Mouse (Mus musculus) naive thymus-derived CD4-positive, alpha-beta T cell, adult 5 months (primary cell): ENCODE results near the gene Slc47a2. TPM values are rescaled to one million over a fixed set of nuclear protein-coding genes. Genes with fewer than 3 reads are reported as not detected.

Experiments
- polyA plus RNA-seq: library from polyadenylated mRNA; unstranded; fragments of 100-300 nt; shearing (Covaris generic); gene quantifications from one replicate; pipeline ENCODE4 v1.2.1, GENCODE M21; 2017

Slc47a2 gene
- polyA plus RNA-seq: not detected

GRCm38 (mm10) chr11:61342505-61343420 is at the start of gene Slc47a2:
Gene Slc47a2 (minus strand): TSS chr11:61342860.

GRCm38 (mm10) chr11:61377881-61378613 is 35.4 kb upstream of the Slc47a2 start, which contains the start of gene Slc47a1:
Gene Slc47a1 (minus strand): TSS chr11:61378345.

GRCm38 (mm10) chr11:61266551-61267533 is 75.8 kb downstream of the Slc47a2 start, which contains the start of gene Aldh3a2:
Gene Aldh3a2 (minus strand): TSS chr11:61267464.

Other genes with a start within 250 kb of the Slc47a2 start
- gene Tnfrsf13b, start 216.1 kb downstream of the Slc47a2 start, polyA plus RNA-seq: 13.3 TPM
- gene Usp22, start 167.8 kb downstream of the Slc47a2 start, polyA plus RNA-seq: 110 TPM
- gene Aldh3a1, start 135.3 kb downstream of the Slc47a2 start, polyA plus RNA-seq: not detected
- gene Aldh3a2, start 75.4 kb downstream of the Slc47a2 start, polyA plus RNA-seq: 37.6 TPM
- not detected for gene Slc47a1, start 35.5 kb upstream of the Slc47a2 start, polyA plus RNA-seq
- gene Rnf112, start 111.3 kb upstream of the Slc47a2 start, polyA plus RNA-seq: not detected
- gene Mfap4, start 142.6 kb upstream of the Slc47a2 start, polyA plus RNA-seq: not detected
- 19.5 TPM for gene Mapk7, start 151.5 kb upstream of the Slc47a2 start, polyA plus RNA-seq
- not detected for gene B9d1, start 162.3 kb upstream of the Slc47a2 start, polyA plus RNA-seq
- gene Epn2, start 236.8 kb upstream of the Slc47a2 start, polyA plus RNA-seq: 0.14 TPM